Mouse (Mus musculus) liver, embryonic 12.5 days (tissue): ENCODE data around the gene Mrpl52. TPM values are rescaled to one million over a fixed set of nuclear protein-coding genes. Genes with fewer than 3 reads are reported as not detected.

ENCODE experiments used
- ATAC-seq: fragments of 200-750 bp; cut with Nextera tagmentation; 2 replicates; pipeline ENCODE4 v1.8.0; 2017; ENCODE audit warnings: moderate number of reproducible peaks, mild to moderate bottlenecking, moderate library complexity
- H3K27ac ChIP-seq: fragments of 300-500 bp; sonication (generic); 2 replicates; pipeline ENCODE4 v1.5.1; 2016; ENCODE audit warnings: mild to moderate bottlenecking
- H3K27me3 ChIP-seq: fragments of 300-500 bp; sonication (generic); replicated peaks from 2 replicates; pipeline ENCODE4 v1.6.1; 2016; ENCODE audit warnings: mild to moderate bottlenecking, moderate library complexity
- H3K36me3 ChIP-seq: fragments of 300-500 bp; sonication (generic); 2 replicates; pipeline ENCODE4 v1.6.1; 2016; ENCODE audit warnings: mild to moderate bottlenecking, moderate library complexity
- H3K4me1 ChIP-seq: fragments of 300-500 bp; sonication (generic); 2 replicates; pipeline ENCODE4 v1.6.1; 2016
- H3K4me2 ChIP-seq: fragments of 300-500 bp; sonication (generic); 2 replicates; pipeline ENCODE4 v1.6.1; 2016; ENCODE audit warnings: mild to moderate bottlenecking, moderate library complexity
- H3K4me3 ChIP-seq: fragments of 300-500 bp; sonication (generic); 2 replicates; pipeline ENCODE4 v1.5.1; 2016; ENCODE audit warnings: mild to moderate bottlenecking, moderate library complexity
- H3K9ac ChIP-seq: fragments of 300-500 bp; sonication (generic); 2 replicates; pipeline ENCODE4 v1.6.1; 2016; ENCODE audit warnings: mild to moderate bottlenecking, moderate library complexity
- H3K9me3 ChIP-seq: fragments of 300-500 bp; sonication (generic); replicated peaks from 2 replicates; pipeline ENCODE4 v1.6.1; 2016; ENCODE audit warnings: mild to moderate bottlenecking, moderate library complexity
- WGBS: fragments of 180-500 bp; shearing (Covaris S2); methylation state at CpG from one replicate; pipeline ENCODE4 v1.1.7; 2016; ENCODE audit not compliant: insufficient replicate concordance; 5-methylcytosine and 5-hydroxymethylcytosine counted together
- polyA plus RNA-seq: library from polyadenylated mRNA; unstranded; fragments of >200 nt; fragmentation: Nextera tagmentation; extraction: Ambion mirVana; gene quantifications from 2 replicates; pipeline ENCODE4 v1.2.1, GENCODE M21; 2016

Mrpl52 gene
- polyA plus RNA-seq = 269 and 282 TPM in 2 replicates

DNA sequence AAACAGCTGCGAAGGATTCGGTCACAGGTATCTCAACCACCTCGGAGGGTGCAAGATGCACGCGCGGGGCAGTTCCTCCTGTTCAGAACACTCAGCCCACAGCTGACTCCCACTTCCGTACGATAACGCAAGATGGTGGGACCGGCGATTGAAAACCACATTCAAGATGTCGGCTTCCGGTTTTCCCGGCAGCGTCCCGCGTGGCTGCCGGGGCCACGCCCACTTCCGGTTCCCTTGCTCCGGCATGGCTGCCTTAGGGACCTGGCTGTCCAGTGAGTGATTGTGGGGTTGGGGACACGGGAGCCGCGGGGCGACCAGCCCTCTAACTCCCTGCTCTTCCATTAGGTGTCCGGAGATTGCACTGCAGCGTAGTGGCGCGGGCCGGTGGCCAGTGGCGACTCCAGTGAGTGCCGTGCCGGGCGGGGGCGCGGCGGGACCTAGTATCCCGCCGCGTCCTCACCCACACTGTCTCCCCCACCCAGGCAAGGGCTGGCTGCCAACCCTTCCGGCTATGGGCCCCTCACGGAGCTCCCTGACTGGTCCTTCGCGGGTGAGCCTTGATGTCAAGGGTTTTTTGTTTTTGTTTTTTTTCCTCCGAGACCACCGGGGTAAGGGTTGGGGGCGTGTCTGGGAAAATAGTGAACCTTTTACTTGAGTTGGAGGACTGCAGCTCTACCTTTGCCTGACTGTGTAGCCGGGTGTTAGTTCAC is at the start of gene Mrpl52:
TSS of gene Mrpl52 (plus strand) at position 221 of the 710 bp plus-strand sequence.
- under 1% methylated on average over 48 of the region's 48 CpGs for WGBS
- Histone ChIP-seq H3K36me3 (peaks cover 19% of the 10 kb centered on the region), H3K9ac (peak within 1 kb of the TSS; percentile 84), H3K4me1 (peaks cover 76% of the 10 kb centered on the region), H3K9me3 (no peaks in the 10 kb centered on the region), H3K27me3 (peaks cover 24% of the 10 kb centered on the region), H3K4me3 (peak within 1 kb of the TSS; percentile 86), H3K4me2 (peak within 1 kb of the TSS; percentile 86), H3K27ac (peak within 1 kb of the TSS; percentile 88)
- ATAC-seq = peak; percentile 78

DNA sequence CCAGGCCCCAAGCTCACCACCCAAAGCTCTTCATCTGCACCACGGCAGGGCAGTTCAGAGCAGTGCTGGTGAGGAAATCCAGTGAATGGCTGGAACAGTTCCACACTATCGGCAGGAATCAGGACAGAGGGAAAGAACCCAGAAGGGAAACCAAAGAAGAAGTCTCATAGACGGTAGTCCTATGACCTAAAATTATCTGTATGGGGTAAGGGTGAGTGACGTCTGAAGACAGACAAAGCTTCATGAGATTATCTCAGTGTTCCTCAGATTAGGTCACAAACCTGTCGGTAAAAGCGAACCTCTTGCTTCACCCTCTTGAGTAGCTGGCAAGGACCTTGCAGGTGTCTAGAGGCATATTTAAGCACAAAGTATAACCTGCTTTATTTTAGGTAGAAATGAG is 49.5 kb upstream of the Mrpl52 start:
- H3K4me2 ChIP-seq = no peak overlapping the region
- H3K4me3 ChIP-seq = no peak overlapping the region
- peaks cover 6% of the 10 kb centered on the region for H3K4me1 ChIP-seq
- WGBS = 70% methylated on average over 6 of the region's 6 CpGs
- no peak for ATAC-seq
- H3K27ac ChIP-seq = no peak overlapping the region
- no peaks in the 10 kb centered on the region for H3K9me3 ChIP-seq
- H3K27me3 ChIP-seq = no peaks in the 10 kb centered on the region
- H3K36me3 ChIP-seq = peaks cover 11% of the 10 kb centered on the region
- H3K9ac ChIP-seq = no peak overlapping the region

DNA sequence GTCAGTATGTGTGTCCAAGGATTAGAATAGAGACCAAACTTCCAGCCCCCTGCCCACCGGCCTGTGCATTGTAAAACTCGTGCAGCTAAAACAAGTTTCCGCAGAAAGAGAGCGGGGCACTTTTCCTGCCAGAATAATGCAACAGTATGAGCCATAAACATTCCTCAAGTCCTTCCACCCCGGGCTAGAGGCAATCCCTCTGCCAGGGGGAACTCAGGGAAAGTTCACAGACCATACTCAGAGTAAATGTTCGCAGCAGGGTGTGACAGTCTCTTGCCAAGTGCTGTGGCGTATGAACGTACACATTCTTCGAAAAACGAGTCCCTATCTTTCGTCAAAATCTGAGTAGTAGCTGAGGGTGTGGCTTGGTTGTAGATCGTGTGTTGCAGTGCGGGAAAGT is 47.1 kb upstream of the Mrpl52 start:
- no peak overlapping the region for H3K9ac ChIP-seq
- H3K27ac ChIP-seq = no peak overlapping the region
- peaks cover 30% of the 10 kb centered on the region for H3K4me1 ChIP-seq
- H3K9me3 ChIP-seq = no peaks in the 10 kb centered on the region
- ATAC-seq = no peak
- no peaks in the 10 kb centered on the region for H3K27me3 ChIP-seq
- no peak overlapping the region for H3K4me3 ChIP-seq
- H3K4me2 ChIP-seq = no peak overlapping the region
- H3K36me3 ChIP-seq = no peaks in the 10 kb centered on the region
- WGBS = 63% methylated on average over 13 of the region's 13 CpGs

DNA sequence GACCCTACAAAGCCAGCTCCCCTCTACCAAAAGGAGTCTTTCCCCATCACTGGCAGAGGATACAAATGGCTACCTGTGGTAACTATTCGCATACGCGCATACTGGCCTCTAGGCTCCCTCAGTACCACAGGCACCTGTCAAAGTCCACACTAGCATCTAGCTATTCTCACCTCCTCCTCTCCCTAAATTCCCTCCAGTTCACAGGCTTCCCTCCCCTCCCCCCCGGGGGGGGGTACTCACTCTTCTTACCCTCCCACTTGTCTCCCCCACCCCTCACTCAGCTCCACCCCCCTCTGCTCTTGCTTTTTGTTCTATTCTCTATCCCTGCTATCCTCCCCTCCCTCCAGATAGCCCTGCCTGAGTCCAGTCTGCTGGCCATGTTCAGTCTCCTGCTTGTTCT is 46.1 kb upstream of the Mrpl52 start:
- Histone ChIP-seq H3K9ac (no peak overlapping the region), H3K9me3 (no peaks in the 10 kb centered on the region), H3K4me3 (no peak overlapping the region), H3K4me1 (peaks cover 31% of the 10 kb centered on the region), H3K27me3 (no peaks in the 10 kb centered on the region), H3K4me2 (no peak overlapping the region), H3K27ac (no peak overlapping the region), H3K36me3 (0 out of 2 replicates have a peak, but pooled peaks cover 3% of the 10 kb centered on the region)
- WGBS = 73% methylated on average over 4 of the region's 4 CpGs
- ATAC-seq = no peak

DNA sequence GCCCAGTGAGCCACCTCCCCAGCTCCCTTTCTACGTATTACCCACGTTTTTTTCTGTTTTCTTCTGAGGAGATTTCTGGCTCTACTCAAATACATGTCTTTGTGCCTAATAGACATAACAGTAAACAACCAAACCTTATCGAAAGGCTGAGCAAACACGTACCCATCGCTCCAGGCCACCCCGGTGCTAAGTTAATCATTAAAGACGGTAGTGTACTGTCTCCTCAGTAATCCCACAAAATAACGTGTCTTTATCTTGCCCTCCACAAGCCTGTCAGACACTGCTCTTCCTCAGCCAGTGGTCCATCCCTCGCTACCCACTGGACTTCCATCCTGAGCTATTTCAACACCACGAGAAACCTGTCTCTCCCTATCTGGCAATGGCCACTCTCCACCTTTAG is 44.9 kb upstream of the Mrpl52 start:
- no peak overlapping the region for H3K9ac ChIP-seq
- 62% methylated on average over 10 of the region's 10 CpGs for WGBS
- peaks cover 31% of the 10 kb centered on the region for H3K4me1 ChIP-seq
- H3K4me3 ChIP-seq = no peak overlapping the region
- H3K27me3 ChIP-seq = no peaks in the 10 kb centered on the region
- H3K4me2 ChIP-seq = peak overlapping the region; percentile 8; the same call in 1 of the 2 replicates
- 0 out of 2 replicates have a peak, but pooled peaks cover 3% of the 10 kb centered on the region for H3K36me3 ChIP-seq
- no peak overlapping the region; the same call in 1 of the 2 replicates for H3K27ac ChIP-seq
- no peak for ATAC-seq
- no peaks in the 10 kb centered on the region for H3K9me3 ChIP-seq

DNA sequence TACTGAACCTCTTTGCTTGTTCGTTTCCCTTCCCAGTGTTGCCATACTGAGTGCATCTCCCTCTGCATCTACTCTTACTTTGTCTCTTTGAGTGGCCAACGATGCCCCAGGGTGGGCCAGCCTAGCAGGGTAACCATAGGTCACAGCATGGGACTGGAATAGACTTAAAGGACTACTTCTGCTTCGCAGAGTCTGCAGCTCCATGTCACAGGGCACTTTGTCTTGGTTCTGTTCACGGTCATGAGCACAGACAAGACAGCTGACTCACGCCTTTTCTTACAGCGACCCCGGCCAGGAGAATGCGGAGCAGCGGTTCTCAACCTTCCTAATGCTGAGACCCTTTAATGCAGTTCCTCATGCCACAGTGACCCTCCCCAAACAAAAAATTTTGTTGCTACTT is 44.1 kb upstream of the Mrpl52 start:
- WGBS = 60% methylated on average over 9 of the region's 9 CpGs
- Histone ChIP-seq H3K4me2 (no peak overlapping the region), H3K36me3 (0 out of 2 replicates have a peak, but pooled peaks cover 3% of the 10 kb centered on the region), H3K4me3 (no peak overlapping the region), H3K9me3 (no peaks in the 10 kb centered on the region), H3K9ac (no peak overlapping the region), H3K27me3 (no peaks in the 10 kb centered on the region), H3K27ac (no peak overlapping the region), H3K4me1 (peaks cover 31% of the 10 kb centered on the region)
- no peak for ATAC-seq

DNA sequence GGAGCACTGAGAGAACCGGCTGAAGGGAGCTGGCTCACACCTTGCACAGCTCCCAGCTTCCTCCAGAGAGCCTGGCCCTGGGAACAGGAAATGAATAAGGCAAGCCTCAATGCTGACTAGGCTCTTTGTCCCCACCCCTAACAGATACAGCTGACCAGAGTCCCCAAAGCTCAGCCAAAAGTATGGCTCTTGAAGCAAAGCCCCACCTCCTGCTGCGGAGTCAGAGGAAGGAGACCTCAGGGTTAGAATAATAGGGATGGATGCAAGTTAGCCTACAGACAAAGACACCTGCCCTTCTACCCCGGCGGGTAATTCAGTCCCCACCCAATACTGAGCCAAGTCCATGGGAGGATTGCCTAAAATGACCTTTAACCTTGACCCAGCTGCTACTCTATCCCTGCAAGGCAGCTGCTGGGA is 43.3 kb upstream of the Mrpl52 start:
- H3K36me3 ChIP-seq = 0 out of 2 replicates have a peak, but pooled peaks cover 3% of the 10 kb centered on the region
- 30% methylated on average over 4 of the region's 4 CpGs for WGBS
- peaks cover 31% of the 10 kb centered on the region for H3K4me1 ChIP-seq
- H3K27ac ChIP-seq = peak overlapping the region; percentile 31; the same call in 1 of the 2 replicates
- no peak overlapping the region for H3K9ac ChIP-seq
- H3K4me2 ChIP-seq = no peak overlapping the region
- H3K9me3 ChIP-seq = no peaks in the 10 kb centered on the region
- no peaks in the 10 kb centered on the region for H3K27me3 ChIP-seq
- peak; percentile 47 for ATAC-seq
- no peak overlapping the region for H3K4me3 ChIP-seq

DNA sequence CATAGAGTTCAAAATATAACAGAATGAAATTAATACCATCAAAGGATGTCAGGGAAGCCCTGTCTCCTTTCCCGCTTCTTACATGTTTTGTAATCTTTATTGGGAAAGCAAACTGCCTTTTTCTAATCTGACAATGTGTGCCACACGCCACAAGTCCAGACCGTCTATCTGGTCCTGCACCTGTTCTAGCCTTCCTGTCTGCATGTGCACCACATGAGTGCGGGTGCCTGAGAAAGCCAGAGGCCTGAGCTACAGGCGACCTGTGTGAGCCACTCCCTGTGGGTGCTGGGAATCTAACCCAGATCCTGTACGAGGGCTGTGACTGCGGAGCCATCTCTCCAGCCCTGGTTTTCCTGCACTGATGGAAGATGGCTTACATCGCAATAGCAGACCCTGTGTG is 42.3 kb upstream of the Mrpl52 start:
- H3K9me3 ChIP-seq = no peaks in the 10 kb centered on the region
- no peak overlapping the region for H3K4me3 ChIP-seq
- peaks cover 31% of the 10 kb centered on the region for H3K4me1 ChIP-seq
- H3K4me2 ChIP-seq = no peak overlapping the region
- H3K27ac ChIP-seq = no peak overlapping the region
- H3K36me3 ChIP-seq = 0 out of 2 replicates have a peak, but pooled peaks cover 3% of the 10 kb centered on the region
- 57% methylated on average over 8 of the region's 8 CpGs for WGBS
- H3K27me3 ChIP-seq = no peaks in the 10 kb centered on the region
- no peak overlapping the region for H3K9ac ChIP-seq
- peak; percentile 53; the same call in 1 of the 2 replicates for ATAC-seq

DNA sequence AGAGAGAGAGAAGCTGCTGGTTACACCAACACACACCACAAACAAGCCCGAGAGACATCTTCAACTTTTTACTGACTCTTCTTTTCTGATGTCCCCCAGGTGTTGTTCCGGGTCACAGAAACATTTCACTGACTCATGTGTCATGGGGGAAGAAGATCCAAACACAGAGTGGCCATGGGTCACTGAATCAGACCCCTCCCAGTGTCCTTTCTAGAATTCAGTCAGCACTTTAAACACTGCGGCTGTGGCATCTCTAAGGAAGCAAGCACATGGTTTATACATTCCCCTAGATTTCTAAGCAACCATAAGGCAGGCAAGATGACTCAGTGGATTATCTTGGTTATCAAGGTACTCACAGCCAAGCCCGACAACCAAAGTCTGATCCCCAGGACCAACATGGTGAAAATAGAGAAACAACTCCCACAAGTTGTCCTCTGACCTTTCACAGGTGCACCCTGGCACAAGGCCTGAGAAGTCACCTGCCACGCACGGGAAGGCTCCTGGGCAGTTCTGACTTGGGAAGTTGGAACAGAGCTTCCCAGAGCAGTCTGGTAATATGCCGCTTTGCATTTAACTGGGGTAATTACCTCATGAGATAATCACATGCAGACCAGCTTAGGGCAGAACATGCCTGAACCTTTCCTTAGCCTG is 40.6 kb upstream of the Mrpl52 start:
- Histone ChIP-seq H3K9ac (no peak overlapping the region), H3K27me3 (no peaks in the 10 kb centered on the region), H3K4me1 (peaks cover 28% of the 10 kb centered on the region), H3K9me3 (no peaks in the 10 kb centered on the region), H3K4me3 (no peak overlapping the region), H3K4me2 (no peak overlapping the region), H3K27ac (no peak overlapping the region), H3K36me3 (0 out of 2 replicates have a peak, but pooled peaks cover 3% of the 10 kb centered on the region)
- no peak for ATAC-seq
- 71% methylated on average over 7 of the region's 7 CpGs for WGBS

DNA sequence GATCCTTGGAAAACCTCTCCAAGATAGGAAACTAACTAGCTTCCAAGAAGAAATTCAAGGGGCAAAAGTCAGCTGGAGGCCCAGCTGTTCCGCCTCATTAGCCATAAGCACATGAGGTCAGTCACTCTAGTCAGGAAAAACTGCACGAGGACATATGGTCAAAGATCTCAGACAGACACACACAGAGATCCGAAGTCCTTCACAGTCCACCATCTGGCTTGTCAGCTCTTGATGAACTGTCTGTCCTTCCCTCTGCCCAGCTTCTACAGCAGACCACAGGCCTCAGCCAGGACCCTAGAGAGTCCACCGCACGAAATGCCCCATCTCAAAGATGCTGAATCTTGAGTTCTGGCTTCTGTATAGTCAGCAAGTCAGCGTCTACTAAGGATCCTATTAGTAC is 39.2 kb upstream of the Mrpl52 start:
- H3K4me1 ChIP-seq = peaks cover 22% of the 10 kb centered on the region
- 73% methylated on average over 6 of the region's 6 CpGs for WGBS
- no peaks in the 10 kb centered on the region for H3K9me3 ChIP-seq
- H3K27ac ChIP-seq = no peak overlapping the region
- no peaks in the 10 kb centered on the region for H3K27me3 ChIP-seq
- ATAC-seq = no peak
- H3K36me3 ChIP-seq = 0 out of 2 replicates have a peak, but pooled peaks cover 3% of the 10 kb centered on the region
- H3K4me2 ChIP-seq = no peak overlapping the region
- H3K4me3 ChIP-seq = no peak overlapping the region
- no peak overlapping the region for H3K9ac ChIP-seq

DNA sequence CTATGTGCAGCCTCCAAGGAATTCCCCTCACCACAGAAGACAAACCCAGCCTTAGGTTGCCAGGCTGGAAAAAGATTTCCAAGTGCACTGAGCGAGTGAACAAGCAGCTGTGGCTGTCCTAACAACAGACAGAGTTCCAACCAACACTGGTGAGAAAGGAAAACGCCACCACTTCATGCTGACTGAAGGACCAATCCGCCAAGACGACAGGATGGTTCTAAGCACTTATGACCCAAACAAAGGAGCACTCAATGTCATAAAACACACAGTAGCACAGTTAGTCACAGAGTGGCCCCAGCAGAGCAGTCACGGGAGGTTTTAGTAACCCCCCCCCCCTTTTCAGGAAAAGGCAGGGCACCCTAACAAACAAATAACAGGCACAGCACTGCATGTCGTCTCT is 35.9 kb upstream of the Mrpl52 start:
- no peak overlapping the region for H3K4me2 ChIP-seq
- WGBS = 59% methylated on average over 6 of the region's 6 CpGs
- peaks cover 8% of the 10 kb centered on the region; the same call in 1 of the 2 replicates for H3K36me3 ChIP-seq
- H3K9me3 ChIP-seq = no peaks in the 10 kb centered on the region
- ATAC-seq = no peak
- H3K27me3 ChIP-seq = no peaks in the 10 kb centered on the region
- no peak overlapping the region for H3K9ac ChIP-seq
- no peak overlapping the region for H3K27ac ChIP-seq
- H3K4me3 ChIP-seq = no peak overlapping the region
- no peaks in the 10 kb centered on the region for H3K4me1 ChIP-seq

DNA sequence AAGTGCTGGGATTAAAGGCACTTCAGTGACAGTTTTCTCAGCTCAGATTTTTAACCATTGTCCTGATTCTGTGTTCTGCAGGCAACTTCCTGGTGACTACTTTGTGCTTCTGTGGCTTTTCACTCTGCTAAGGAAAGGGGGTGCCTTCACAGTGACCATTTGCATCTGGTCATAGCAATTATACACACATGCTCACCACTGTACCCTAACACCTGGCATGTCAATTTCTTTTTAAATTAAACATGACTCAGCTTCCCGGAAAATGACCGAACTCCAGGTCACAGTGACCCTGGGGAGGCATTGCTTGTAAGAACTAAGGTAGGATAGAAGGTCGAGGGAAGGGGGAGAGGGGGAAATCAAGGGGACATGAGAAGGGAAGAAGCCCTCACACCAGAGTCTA is 32.9 kb upstream of the Mrpl52 start:
- 73% methylated on average over 3 of the region's 3 CpGs for WGBS
- no peaks in the 10 kb centered on the region for H3K9me3 ChIP-seq
- ATAC-seq = no peak
- H3K27ac ChIP-seq = no peak overlapping the region
- H3K27me3 ChIP-seq = no peaks in the 10 kb centered on the region
- no peak overlapping the region for H3K9ac ChIP-seq
- H3K36me3 ChIP-seq = peaks cover 9% of the 10 kb centered on the region; the same call in 1 of the 2 replicates
- no peak overlapping the region for H3K4me2 ChIP-seq
- no peak overlapping the region for H3K4me3 ChIP-seq
- H3K4me1 ChIP-seq = no peaks in the 10 kb centered on the region
